Mouse (Mus musculus) liver, postnatal 0 days (tissue): ENCODE data around the gene Rin2.

Experiments
- CTCF ChIP-seq: sonication (generic); IDR thresholded peaks from 2 replicates; pipeline ENCODE4 v1.5.1; 2016; ENCODE audit warnings: antibody characterized with exemption, low read depth
- EP300 ChIP-seq: IDR thresholded peaks from 2 replicates; pipeline ENCODE4 v1.6.1; 2016; ENCODE audit warnings: antibody characterized with exemption, low read depth, mild to moderate bottlenecking

DNA sequence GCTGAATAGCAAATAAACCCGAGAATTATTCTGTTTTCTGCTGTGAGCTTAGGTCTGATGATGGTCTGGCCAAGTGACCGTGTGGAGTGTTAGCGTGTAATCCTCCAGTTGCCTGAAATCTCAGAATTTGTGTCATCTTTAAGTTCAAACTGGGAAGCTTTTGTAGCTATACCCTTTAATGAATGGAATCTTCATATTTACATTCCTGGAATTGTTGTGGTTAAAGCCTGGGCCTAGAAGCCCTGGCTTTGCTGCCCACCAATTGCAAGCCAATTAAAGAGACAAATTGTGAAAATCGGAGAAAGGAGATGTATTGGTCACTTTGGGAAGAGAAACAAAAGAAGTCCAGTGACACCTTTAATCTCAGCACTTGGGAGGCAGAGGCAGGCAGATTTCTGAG is 6.6 kb downstream of the Rin2 start:
- TF ChIP-seq CTCF = no peak
- no peak for TF ChIP-seq EP300
